Mouse (Mus musculus): ENCODE results near the gene Galnt17. TPM values are rescaled to one million over a fixed set of nuclear protein-coding genes. Genes with fewer than 3 reads are reported as not detected.

The Galnt17 gene
- total RNA-seq, 1 experiment from 2014 or later: not detected

- no peak for ATAC-seq (replicated peaks; ENCODE audit: low read depth, poor library complexity, severe bottlenecking)
Measured at GRCm38 (mm10) chr5:131157866-131158265, 150.4 kb downstream of the Galnt17 start.

- no peak for ATAC-seq (replicated peaks; ENCODE audit: low read depth, poor library complexity, severe bottlenecking)
Measured at GRCm38 (mm10) chr5:131156323-131156722, 152.0 kb downstream of the Galnt17 start.

- no peak for ATAC-seq (replicated peaks; ENCODE audit: low read depth, poor library complexity, severe bottlenecking)
Measured at GRCm38 (mm10) chr5:131142606-131143005, 165.7 kb downstream of the Galnt17 start.

- no peak for ATAC-seq (replicated peaks; ENCODE audit: low read depth, poor library complexity, severe bottlenecking)
Measured at GRCm38 (mm10) chr5:131134809-131135208, 173.5 kb downstream of the Galnt17 start.

GRCm38 (mm10) chr5:131120296-131120840 lies 187.9 kb downstream of the Galnt17 start:
- ATAC-seq (replicated peaks; ENCODE audit: low read depth, poor library complexity, severe bottlenecking): no peak

- ATAC-seq (replicated peaks; ENCODE audit: low read depth, poor library complexity, severe bottlenecking): no peak
Measured at GRCm38 (mm10) chr5:131119896-131120295, 188.4 kb downstream of the Galnt17 start.

- ATAC-seq (replicated peaks; ENCODE audit: low read depth, poor library complexity, severe bottlenecking): no peak
Measured at GRCm38 (mm10) chr5:131117391-131118040, 190.8 kb downstream of the Galnt17 start.

- no peak for ATAC-seq (replicated peaks; ENCODE audit: low read depth, poor library complexity, severe bottlenecking)
Measured at GRCm38 (mm10) chr5:131113850-131114470, 194.3 kb downstream of the Galnt17 start.

GRCm38 (mm10) chr5:131107188-131107587 lies 201.1 kb downstream of the Galnt17 start:
- ATAC-seq (replicated peaks; ENCODE audit: low read depth, poor library complexity, severe bottlenecking): no peak

GRCm38 (mm10) chr5:131096824-131097223 lies 211.5 kb downstream of the Galnt17 start:
- no peak for ATAC-seq (replicated peaks; ENCODE audit: low read depth, poor library complexity, severe bottlenecking)

- no peak for ATAC-seq (replicated peaks; ENCODE audit: low read depth, poor library complexity, severe bottlenecking)
Measured at GRCm38 (mm10) chr5:131095635-131096034, 212.7 kb downstream of the Galnt17 start.

GRCm38 (mm10) chr5:131094771-131095170 lies 213.5 kb downstream of the Galnt17 start:
- no peak for ATAC-seq (replicated peaks; ENCODE audit: low read depth, poor library complexity, severe bottlenecking)

GRCm38 (mm10) chr5:131094138-131094537 lies 214.2 kb downstream of the Galnt17 start:
- no peak for ATAC-seq (replicated peaks; ENCODE audit: low read depth, poor library complexity, severe bottlenecking)

GRCm38 (mm10) chr5:131089876-131090275 lies 218.4 kb downstream of the Galnt17 start:
- no peak for ATAC-seq (replicated peaks; ENCODE audit: low read depth, poor library complexity, severe bottlenecking)

- ATAC-seq (replicated peaks; ENCODE audit: low read depth, poor library complexity, severe bottlenecking): no peak
Measured at GRCm38 (mm10) chr5:131088866-131089265, 219.4 kb downstream of the Galnt17 start.

GRCm38 (mm10) chr5:131083072-131083657 lies 225.1 kb downstream of the Galnt17 start:
- no peak for ATAC-seq (replicated peaks; ENCODE audit: low read depth, poor library complexity, severe bottlenecking)

- no peak for ATAC-seq (replicated peaks; ENCODE audit: low read depth, poor library complexity, severe bottlenecking)
Measured at GRCm38 (mm10) chr5:131077682-131078081, 230.6 kb downstream of the Galnt17 start.

- no peak for ATAC-seq (replicated peaks; ENCODE audit: low read depth, poor library complexity, severe bottlenecking)
Measured at GRCm38 (mm10) chr5:131075795-131076194, 232.5 kb downstream of the Galnt17 start.

GRCm38 (mm10) chr5:131074295-131074694 lies 234.0 kb downstream of the Galnt17 start:
- ATAC-seq (replicated peaks; ENCODE audit: low read depth, poor library complexity, severe bottlenecking): no peak

- no peak for ATAC-seq (replicated peaks; ENCODE audit: low read depth, poor library complexity, severe bottlenecking)
Measured at GRCm38 (mm10) chr5:131065174-131065573, 243.1 kb downstream of the Galnt17 start.

GRCm38 (mm10) chr5:131048505-131048904 lies 259.8 kb downstream of the Galnt17 start:
- ATAC-seq (replicated peaks; ENCODE audit: low read depth, poor library complexity, severe bottlenecking): no peak

Measured in common myeloid progenitor, adult 5-6 weeks (primary cell).